Mouse (Mus musculus) midbrain, postnatal 0 days (tissue): ENCODE results near the gene Poldip2. TPM values are rescaled to one million over a fixed set of nuclear protein-coding genes. Genes with fewer than 3 reads are reported as not detected.

Experiments used
- ATAC-seq: fragments of 200-750 bp; cut with Nextera tagmentation; 2 replicates; pipeline ENCODE4 v1.8.0; 2017; ENCODE audit warnings: moderate number of reproducible peaks, mild to moderate bottlenecking, moderate TSS enrichment, moderate library complexity; ENCODE audit not compliant: low FRiP score
- DNase-seq: peaks from one replicate; pipeline ENCODE4 v3.0.0-alpha.2; 2015; ENCODE audit warnings: low spot score
- H3K27ac ChIP-seq: fragments of 300-500 bp; sonication (generic); 2 replicates; pipeline ENCODE4 v1.5.1; 2014; ENCODE audit warnings: low read depth, mild to moderate bottlenecking, low read length, mixed read lengths
- H3K27me3 ChIP-seq: fragments of 300-500 bp; sonication (generic); 2 replicates; pipeline ENCODE4 v1.6.1; 2014; ENCODE audit warnings: low read length, control low read depth, mixed read lengths; ENCODE audit not compliant: insufficient read depth
- H3K36me3 ChIP-seq: fragments of 300-500 bp; sonication (generic); 2 replicates; pipeline ENCODE4 v1.6.1; 2014; ENCODE audit warnings: low read length, control low read depth, mixed read lengths; ENCODE audit not compliant: insufficient read depth
- H3K4me1 ChIP-seq: fragments of 300-500 bp; sonication (generic); 2 replicates; pipeline ENCODE4 v1.6.1; 2014; ENCODE audit warnings: mild to moderate bottlenecking, control low read depth, antibody characterized with exemption, low read length, mixed read lengths; ENCODE audit not compliant: insufficient read depth
- H3K4me2 ChIP-seq: fragments of 300-500 bp; sonication (generic); 2 replicates; pipeline ENCODE4 v1.6.1; 2014; ENCODE audit warnings: low read depth, mild to moderate bottlenecking, low read length, mixed read lengths; ENCODE audit not compliant: poor library complexity, severe bottlenecking
- H3K4me3 ChIP-seq: fragments of 300-500 bp; sonication (generic); 2 replicates; pipeline ENCODE4 v1.5.1; 2014; ENCODE audit warnings: low read depth, mild to moderate bottlenecking, low read length, moderate library complexity
- H3K9ac ChIP-seq: fragments of 300-500 bp; sonication (generic); replicated peaks from 2 replicates; pipeline ENCODE4 v1.6.1; 2014; ENCODE audit warnings: mild to moderate bottlenecking, low read length, moderate library complexity, mixed read lengths; ENCODE audit not compliant: poor library complexity, severe bottlenecking
- H3K9me3 ChIP-seq: fragments of 300-500 bp; sonication (generic); 2 replicates; pipeline ENCODE4 v1.6.1; 2016; ENCODE audit warnings: low read length, control low read depth
- CTCF ChIP-seq: IDR thresholded peaks from 2 replicates; pipeline ENCODE4 v1.5.1; 2016; ENCODE audit warnings: antibody characterized with exemption, mild to moderate bottlenecking
- WGBS: fragments of 180-500 bp; shearing (Covaris S2); extraction: QIAGEN DNeasy Blood & Tissue Kit; methylation state at CpG from one replicate; pipeline ENCODE4 v1.1.7; 2014; 5-methylcytosine and 5-hydroxymethylcytosine counted together
- polyA plus RNA-seq: library from polyadenylated mRNA; unstranded; fragments of >200 nt; fragmentation: Nextera tagmentation; extraction: Ambion mirVana; gene quantifications from 2 replicates; pipeline ENCODE4 v1.2.1, GENCODE M21; 2015
- total RNA-seq: library from RNA; depleted of rRNA; stranded (reverse); fragments of >200 nt; gene quantifications from 2 replicates; pipeline ENCODE4 v1.2.3, GENCODE M21; 2014

The Poldip2 gene
- total and polyA plus RNA-seq, 2 experiments from 2014 or later = 149 to 159 TPM

- H3K9me3 ChIP-seq = no peaks in the 10 kb centered on the region
- no peak for ATAC-seq
- H3K9ac ChIP-seq = no peak overlapping the region
- peak; percentile 55 for TF ChIP-seq CTCF
- no peaks in the 10 kb centered on the region; the same call in 1 of the 2 replicates for H3K4me1 ChIP-seq
- H3K36me3 ChIP-seq = peaks cover 25% of the 10 kb centered on the region
- no peak overlapping the region for H3K4me3 ChIP-seq
- no peaks in the 10 kb centered on the region for H3K27me3 ChIP-seq
- no peak overlapping the region for H3K27ac ChIP-seq
- 94% methylated on average over 7 of the region's 7 CpGs for WGBS
- no peak for DNase-seq
- no peak overlapping the region for H3K4me2 ChIP-seq
Measured at GRCm38 (mm10) chr11:78544449-78545111, 32.6 kb downstream of the Poldip2 start.

GRCm38 (mm10) chr11:78545181-78545580 is 33.2 kb downstream of the Poldip2 start:
- peaks cover 21% of the 10 kb centered on the region for H3K36me3 ChIP-seq
- TF ChIP-seq CTCF = no peak
- no peaks in the 10 kb centered on the region for H3K27me3 ChIP-seq
- no peaks in the 10 kb centered on the region; the same call in 1 of the 2 replicates for H3K4me1 ChIP-seq
- 84% methylated on average over 8 of the region's 8 CpGs for WGBS
- H3K4me3 ChIP-seq = no peak overlapping the region
- no peak overlapping the region for H3K9ac ChIP-seq
- no peak overlapping the region for H3K27ac ChIP-seq
- no peak overlapping the region for H3K4me2 ChIP-seq
- ATAC-seq (no peak), DNase-seq (no peak)
- no peaks in the 10 kb centered on the region for H3K9me3 ChIP-seq

DNA sequence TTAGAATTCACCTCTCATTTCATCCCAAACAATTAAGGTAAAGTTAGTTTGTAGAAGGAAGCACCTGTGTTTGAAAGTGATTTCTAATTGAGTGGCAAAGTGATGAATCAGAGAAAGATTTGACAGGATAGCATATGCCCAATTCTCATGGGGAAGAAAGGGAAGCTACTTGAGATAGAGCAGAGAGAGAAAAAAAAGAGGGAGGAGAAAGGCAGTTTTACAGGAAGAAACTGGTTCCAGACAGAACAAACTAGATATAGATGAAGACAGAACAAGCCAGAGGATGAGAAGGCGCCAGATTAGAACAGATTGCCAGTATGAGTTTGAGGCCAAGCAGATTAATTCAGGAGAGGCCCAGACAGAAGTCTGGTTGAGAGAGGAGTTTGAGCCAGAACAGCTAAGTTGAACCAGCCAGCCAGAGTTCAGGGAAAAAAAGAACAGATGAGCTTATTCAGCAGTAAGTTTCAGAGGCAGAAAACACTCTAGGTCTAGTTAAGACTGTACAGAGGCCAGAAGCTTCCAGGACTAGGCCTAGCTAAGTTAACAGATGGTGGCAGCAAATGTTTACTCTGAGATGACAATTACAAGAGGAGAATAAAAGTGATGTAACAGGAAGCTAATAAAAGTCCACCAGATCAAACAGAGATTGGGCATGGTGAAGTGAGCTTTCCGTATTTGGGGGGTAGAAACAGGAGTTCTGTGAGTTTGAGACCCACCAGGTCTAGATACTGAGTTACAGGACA is 35.9 kb downstream of the Poldip2 start:
- H3K36me3 ChIP-seq = peaks cover 9% of the 10 kb centered on the region
- no peaks in the 10 kb centered on the region for H3K9me3 ChIP-seq
- no peak for TF ChIP-seq CTCF
- H3K9ac ChIP-seq = no peak overlapping the region
- DNase-seq (no peak), ATAC-seq (no peak)
- no peak overlapping the region for H3K4me3 ChIP-seq
- no peak overlapping the region for H3K4me2 ChIP-seq
- no peaks in the 10 kb centered on the region; the same call in 1 of the 2 replicates for H3K4me1 ChIP-seq
- 97% methylated on average over 2 of the region's 2 CpGs for WGBS
- H3K27ac ChIP-seq = no peak overlapping the region
- no peaks in the 10 kb centered on the region for H3K27me3 ChIP-seq

DNA sequence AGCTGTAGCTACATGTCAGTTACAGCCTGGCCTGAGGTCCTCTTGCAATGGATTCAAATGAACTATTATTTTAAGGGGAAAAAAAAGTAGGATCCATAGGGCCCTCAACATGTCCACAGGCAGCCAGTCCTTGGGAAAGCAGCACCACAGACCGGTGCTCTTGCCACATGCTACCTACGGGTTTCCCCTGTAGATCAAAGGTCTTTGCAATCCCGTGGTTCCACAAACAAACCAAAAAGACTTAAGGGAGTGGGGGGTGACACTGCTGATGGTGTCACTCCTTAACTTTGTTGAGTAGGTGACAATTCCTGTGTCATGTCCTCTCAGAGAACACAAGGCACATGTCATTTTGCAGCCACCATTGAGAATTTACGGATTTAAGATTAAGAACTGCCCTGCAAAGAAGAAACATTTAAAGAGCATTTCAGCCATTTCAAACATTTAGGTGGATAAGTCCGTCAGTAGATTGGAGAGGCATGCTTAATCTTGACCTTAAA is 37.5 kb downstream of the Poldip2 start:
- TF ChIP-seq CTCF = no peak
- H3K36me3 ChIP-seq = no peaks in the 10 kb centered on the region
- peak overlapping the region; percentile 50; the same call in 1 of the 2 replicates for H3K9ac ChIP-seq
- no peaks in the 10 kb centered on the region for H3K9me3 ChIP-seq
- H3K4me2 ChIP-seq = peak overlapping the region; percentile 63
- H3K4me3 ChIP-seq = peak overlapping the region; percentile 58
- WGBS = 9% methylated on average over 5 of the region's 5 CpGs
- ATAC-seq = no peak
- no peaks in the 10 kb centered on the region; the same call in 1 of the 2 replicates for H3K4me1 ChIP-seq
- no peak overlapping the region for H3K27ac ChIP-seq
- DNase-seq = no peak
- no peaks in the 10 kb centered on the region for H3K27me3 ChIP-seq

DNA sequence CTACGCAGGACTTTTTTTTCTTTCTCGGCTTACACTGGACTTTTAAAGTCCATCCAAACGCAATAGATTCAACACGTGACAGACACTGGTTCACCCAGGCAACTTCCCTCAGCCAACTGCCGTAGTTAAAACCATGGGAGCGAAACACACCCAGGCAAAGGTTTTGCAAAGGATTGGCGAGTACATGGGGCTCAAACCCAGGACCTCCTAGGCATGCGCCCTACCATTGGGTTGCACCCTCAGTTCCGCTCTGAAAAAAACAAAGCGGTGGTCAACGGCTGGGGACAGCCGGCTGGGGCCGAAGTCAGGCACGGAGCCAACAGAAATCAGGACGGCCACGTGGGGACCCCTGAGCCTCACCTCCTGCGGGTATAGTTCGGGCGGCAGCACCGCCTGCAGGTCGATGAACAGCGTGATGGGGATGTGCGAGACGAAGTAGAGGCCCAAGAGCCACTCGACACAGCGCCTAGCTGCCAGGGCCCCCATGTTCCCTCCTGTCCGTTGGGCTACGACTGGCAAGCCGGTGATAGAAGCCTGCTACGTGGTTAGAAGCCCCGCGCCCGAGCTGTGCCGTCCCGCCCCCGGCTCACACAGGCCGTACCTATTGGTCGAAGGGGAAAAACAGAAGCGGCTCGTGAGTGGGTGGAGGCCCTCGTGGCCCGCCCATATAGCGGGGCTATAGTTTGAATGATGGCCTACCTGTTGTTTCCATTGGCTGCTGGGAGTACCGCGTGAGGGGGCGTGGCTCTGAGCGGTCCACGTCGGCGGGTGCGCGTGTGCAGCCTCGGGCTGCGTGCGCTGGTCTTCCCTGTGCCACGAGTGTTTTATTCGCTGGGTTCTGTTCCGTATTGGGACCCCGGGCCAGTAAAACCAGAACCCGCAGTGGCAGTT is 38.4 kb downstream of the Poldip2 start, which contains the start of gene Tmem97:
Gene Tmem97, minus strand, starts transcription at position 610 of the 891 bp plus-strand sequence.
- Histone ChIP-seq H3K9me3 (no peaks in the 10 kb centered on the region), H3K27me3 (no peaks in the 10 kb centered on the region), H3K27ac (peak within 1 kb of the TSS; percentile 62), H3K4me2 (peak within 1 kb of the TSS; percentile 63), H3K4me1 (no peaks in the 10 kb centered on the region; the same call in 1 of the 2 replicates), H3K4me3 (peak within 1 kb of the TSS; percentile 58), H3K36me3 (no peaks in the 10 kb centered on the region), H3K9ac (peak within 1 kb of the TSS; percentile 50)
- DNase-seq (peak; percentile 99), ATAC-seq (peak; percentile 100)
- under 1% methylated on average over 60 of the region's 60 CpGs for WGBS
- TF ChIP-seq CTCF = peak; percentile 28
